Mouse (Mus musculus) ES-E14 (cell line): ENCODE data around the gene Rnf144b.

Experiments used
- CHD2 ChIP-seq: IDR thresholded peaks from 2 replicates; pipeline ENCODE4 v1.6.1; 2014; ENCODE audit warnings: mild to moderate bottlenecking, low read depth, low read length, inconsistent platforms
- HCFC1 ChIP-seq: IDR thresholded peaks from 2 replicates; pipeline ENCODE4 v1.6.1; 2012; ENCODE audit warnings: low read length, inconsistent platforms, borderline replicate concordance; ENCODE audit not compliant: insufficient read depth
- MAFK ChIP-seq: IDR thresholded peaks from 2 replicates; pipeline ENCODE4 v1.6.1; 2014; ENCODE audit warnings: mild to moderate bottlenecking, low read depth, low read length, inconsistent platforms; ENCODE audit not compliant: insufficient read depth
- ZNF384 ChIP-seq: IDR thresholded peaks from 2 replicates; pipeline ENCODE4 v1.6.1; 2012; ENCODE audit warnings: low read depth, low read length, inconsistent platforms

- TF ChIP-seq HCFC1 (no peak), MAFK (no peak), ZNF384 (no peak), CHD2 (no peak)
Measured at GRCm38 (mm10) chr13:47170811-47171555, 48.5 kb downstream of the Rnf144b start.
